Mouse (Mus musculus) cerebellum, adult 9-10 months (tissue): ENCODE measurements around the gene Akr1b7.

Experiments used
- DNase-seq: peaks from one replicate; pipeline ENCODE4 v3.0.0; 2022

Gene Akr1b7

DNA sequence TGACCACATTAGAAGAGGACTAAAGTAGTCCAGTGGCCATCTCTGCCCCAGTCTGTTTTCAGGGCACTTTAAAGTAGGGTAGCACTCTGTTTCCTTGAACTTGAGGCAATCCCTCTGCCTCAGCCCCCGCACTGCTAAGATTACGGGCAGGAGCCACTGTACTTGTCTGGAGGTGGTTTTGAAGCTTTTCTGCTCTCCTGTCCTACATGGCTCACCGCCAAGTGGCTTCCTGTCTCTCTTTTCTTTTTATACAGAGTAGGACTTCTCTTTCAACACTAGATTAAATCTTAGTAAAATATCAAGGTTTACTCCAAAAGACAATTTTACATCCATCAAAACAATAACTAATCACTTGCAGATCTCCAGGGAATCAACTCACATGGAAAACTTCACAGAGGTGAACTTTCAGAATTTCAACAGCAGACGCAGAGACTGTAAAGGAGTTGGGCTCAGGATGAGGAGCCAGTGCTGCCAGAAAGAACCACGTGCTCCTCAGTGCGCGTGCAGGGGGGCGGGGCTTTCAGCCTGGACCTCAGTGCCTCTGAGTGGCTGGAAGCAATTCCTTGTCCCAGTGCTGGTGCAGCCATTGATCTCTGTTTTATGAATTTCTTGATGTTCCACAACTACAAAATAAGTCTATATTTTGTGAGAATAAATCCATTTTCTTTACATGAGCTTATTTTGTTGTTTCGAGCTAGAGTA, 29.6 kb downstream of the Akr1b7 start:
- no peak for DNase-seq

GRCm38 (mm10) chr6:34443791-34444190, 31.7 kb downstream of the Akr1b7 start:
- DNase-seq, result no peak

DNA sequence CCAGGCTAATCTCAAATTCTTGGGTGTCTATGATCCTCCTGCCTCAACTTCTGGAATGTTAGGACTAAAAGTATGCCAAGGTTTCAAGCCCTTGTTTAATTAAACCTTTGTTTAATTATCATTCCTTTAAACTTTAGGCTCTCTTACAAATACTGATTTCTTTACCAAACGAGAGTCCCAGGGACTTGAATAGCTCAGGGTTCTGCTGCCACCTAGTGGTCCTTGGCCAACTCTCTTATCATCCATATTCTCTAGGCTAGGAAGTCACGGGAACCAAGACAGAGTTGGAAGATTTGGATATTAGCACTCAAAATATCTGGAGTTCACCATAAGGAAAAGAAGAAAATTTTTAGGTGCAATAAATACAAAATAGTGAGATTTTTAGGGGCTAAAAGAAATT, 35.8 kb downstream of the Akr1b7 start:
- DNase-seq, result peak; percentile 65

DNA sequence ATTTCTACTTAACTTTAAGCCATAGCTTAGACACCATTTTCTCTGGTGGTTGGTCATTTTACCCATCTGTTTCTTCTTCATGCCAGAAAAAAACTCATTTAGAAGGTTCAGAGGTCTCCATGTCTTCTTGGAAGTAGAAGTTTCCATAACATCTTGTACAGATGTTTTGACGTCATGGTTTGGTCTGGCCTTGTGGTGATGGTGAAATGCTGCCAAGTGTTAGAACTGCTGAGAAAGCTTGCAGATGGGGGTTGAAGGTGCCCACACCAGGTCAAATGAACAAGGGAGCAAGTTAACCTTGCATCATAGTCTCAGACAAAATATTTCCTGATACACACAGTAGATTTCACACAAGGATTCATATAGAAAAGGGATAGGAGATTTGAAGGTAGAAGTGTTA, 36.6 kb downstream of the Akr1b7 start:
- DNase-seq, result no peak

- no peak for DNase-seq
Observed at GRCm38 (mm10) chr6:34452963-34453770, 41.0 kb downstream of the Akr1b7 start.

DNA sequence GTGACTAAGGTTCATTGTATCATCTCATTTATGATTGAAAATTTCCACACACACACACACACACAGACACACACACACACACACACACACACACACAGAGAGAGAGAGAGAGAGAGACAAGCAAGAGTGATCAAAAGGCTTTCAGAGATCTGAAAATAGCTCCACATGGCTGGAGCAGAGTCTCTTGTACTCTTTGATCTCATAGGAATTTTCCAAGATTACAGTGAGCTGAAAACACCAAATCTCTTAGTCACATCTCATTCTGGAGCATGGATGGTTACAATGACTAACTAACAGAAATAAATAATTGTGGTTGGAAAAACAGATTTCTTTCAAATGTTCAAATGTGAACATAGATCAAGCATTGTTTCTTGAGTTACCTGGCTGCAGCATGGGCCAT, 47.3 kb downstream of the Akr1b7 start:
- DNase-seq, result no peak

DNA sequence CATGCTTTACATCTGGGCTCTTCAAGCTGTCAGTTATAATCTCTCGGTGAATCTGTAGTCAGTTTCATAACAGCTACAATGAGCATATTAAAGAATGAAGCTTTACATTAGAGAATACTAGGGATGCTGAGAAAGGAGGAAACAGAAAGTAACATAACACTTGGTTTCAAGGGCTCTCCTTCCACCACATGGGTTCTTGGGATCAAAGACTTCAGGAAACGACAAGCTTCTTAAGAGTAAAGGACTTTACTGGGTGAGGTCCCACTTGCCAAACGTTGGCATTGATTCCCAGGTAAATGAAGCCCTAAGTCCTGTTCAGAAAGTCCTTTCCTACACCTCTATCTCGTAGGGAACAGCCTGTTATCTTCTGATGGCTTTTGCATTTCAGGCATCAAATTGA, 48.5 kb downstream of the Akr1b7 start:
- DNase-seq, result no peak

DNA sequence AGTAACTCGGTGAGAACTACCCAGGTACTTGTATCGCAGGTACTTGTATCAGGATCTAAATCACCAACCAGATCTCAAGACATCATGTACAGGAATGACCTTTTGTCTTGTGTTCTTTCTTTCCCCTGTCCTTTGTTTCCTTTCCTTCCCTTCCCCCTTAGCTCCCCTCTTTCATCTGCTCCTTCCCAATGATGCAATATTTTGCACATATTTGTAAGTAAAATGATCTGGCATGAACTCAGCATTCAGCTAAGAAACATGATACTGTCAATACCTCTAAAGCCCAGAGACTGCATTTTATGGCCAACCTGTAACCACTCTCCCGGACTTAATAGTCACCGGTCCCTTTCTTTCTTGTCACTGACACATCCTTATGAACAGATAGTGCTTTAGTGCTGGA, 51.4 kb downstream of the Akr1b7 start:
- no peak for DNase-seq

- no peak for DNase-seq
Observed at GRCm38 (mm10) chr6:34471434-34472110, 59.4 kb downstream of the Akr1b7 start.
